Mouse (Mus musculus): ENCODE measurements around the gene Thoc6.

DNA sequence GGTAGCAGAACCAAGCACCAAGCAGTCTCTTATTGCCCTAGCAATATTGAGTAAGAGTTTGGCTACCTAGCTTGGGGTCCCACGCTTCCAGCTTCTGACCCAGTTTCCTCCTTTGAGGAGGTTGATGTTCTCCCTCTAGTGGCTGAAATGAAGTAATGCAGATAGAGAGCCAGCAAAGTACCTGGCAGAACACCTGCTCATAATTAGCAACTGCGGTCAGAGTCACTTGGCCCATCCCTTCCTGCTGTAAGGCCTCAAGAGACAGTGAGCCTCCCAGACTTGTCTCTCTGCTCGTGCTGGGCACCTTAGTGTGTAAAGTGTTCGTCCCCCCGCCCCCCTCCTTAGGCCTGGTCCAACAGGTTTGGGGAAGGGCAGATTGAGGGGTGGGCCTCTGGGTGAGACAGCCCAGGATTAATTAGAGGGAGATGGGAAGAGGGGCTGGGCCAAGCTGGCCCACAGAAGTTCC, 9.1 kb downstream of the Thoc6 start:
- TF ChIP-seq CTCF (IDR thresholded peaks at IDR 0.05), result peak; percentile 88
- TF ChIP-seq POLR2A (IDR thresholded peaks at IDR 0.05; ENCODE audit: insufficient read depth, low read depth, low read length), result no peak
- 0 out of 2 replicates have a peak, but pooled peaks have one; percentile 31 for TF ChIP-seq EP300 (IDR thresholded peaks at IDR 0.05; ENCODE audit: insufficient read depth, low read depth, low read length)

Data from heart, adult 2 months (tissue).